Mouse (Mus musculus) CH12.LX (cell line): Measurements from ENCODE around the gene Rai14. TPM values are rescaled to one million over a fixed set of nuclear protein-coding genes. Genes with fewer than 3 reads are reported as not detected.

ENCODE experiments used
- DNase-seq: peaks from one replicate; pipeline ENCODE4 v3.0.0-alpha.2; 2013; ENCODE audit errors: extremely low read depth
- H3K27ac ChIP-seq: 2 replicates; pipeline ENCODE4 v1.5.1; 2012; ENCODE audit warnings: low read depth, mild to moderate bottlenecking, control low read depth, moderate library complexity; ENCODE audit not compliant: insufficient read depth
- H3K27me3 ChIP-seq: replicated peaks from 2 replicates; pipeline ENCODE3; 2012; ENCODE audit warnings: inconsistent platforms
- H3K36me3 ChIP-seq, 2 experiments: replicated peaks in 1 of 2; 2 replicates each; pipeline versions ENCODE3 to v1.6.1; 2012; ENCODE audit warnings: inconsistent platforms in 1 of 2, low read length in 1 of 2, mild to moderate bottlenecking in 1 of 2, mixed read lengths in 1 of 2, moderate library complexity in 1 of 2; ENCODE audit not compliant: control insufficient read depth in 1 of 2, insufficient read depth in 1 of 2
- H3K4me1 ChIP-seq, 2 experiments: 2 replicates each; pipeline ENCODE4 v1.6.1; 2012; ENCODE audit warnings: inconsistent platforms in 1 of 2, moderate library complexity in 1 of 2; ENCODE audit not compliant: insufficient read depth in 2 of 2, control insufficient read depth in 1 of 2
- H3K4me2 ChIP-seq: 2 replicates; pipeline ENCODE4 v1.6.1; 2012; ENCODE audit warnings: low read depth, mild to moderate bottlenecking, control low read depth; ENCODE audit not compliant: poor library complexity, insufficient read depth, severe bottlenecking
- H3K4me3 ChIP-seq, 3 experiments: fragments of 150-350 bp in 1 of 3; sonication (generic) in 1 of 3; replicated peaks in 1 of 3; 2 replicates each; pipeline versions ENCODE3 to v1.5.1; 2011 to 2012; ENCODE audit warnings: low read depth in 2 of 3, low read length in 2 of 3, mild to moderate bottlenecking in 2 of 3, moderate library complexity in 2 of 3, control low read depth in 1 of 3, improper control_type of control experiment in 1 of 3, inconsistent platforms in 1 of 3, mixed read lengths in 1 of 3; ENCODE audit not compliant: poor library complexity in 1 of 3
- H3K79me2 ChIP-seq: replicated peaks from 2 replicates; pipeline ENCODE4 v1.6.1; 2012; ENCODE audit warnings: mild to moderate bottlenecking, moderate library complexity; ENCODE audit not compliant: control insufficient read depth, poor library complexity, insufficient read depth, severe bottlenecking; ENCODE audit errors: extremely low read depth
- H3K9ac ChIP-seq: 2 replicates; pipeline ENCODE4 v1.6.1; 2012; ENCODE audit warnings: low read depth, mild to moderate bottlenecking, control low read depth, moderate library complexity; ENCODE audit not compliant: insufficient read depth
- H3K9me3 ChIP-seq: replicated peaks from 2 replicates; pipeline ENCODE3; 2012; ENCODE audit warnings: low read length, inconsistent platforms, mixed read lengths
- ELF1 ChIP-seq: IDR thresholded peaks from 2 replicates; pipeline ENCODE4 v1.6.1; 2014; ENCODE audit warnings: low read depth, mild to moderate bottlenecking, inconsistent platforms, low read length, improper control_type of control experiment
- ETS1 ChIP-seq: conservative IDR thresholded peaks from 2 replicates; pipeline ENCODE4 v1.6.1; 2012; ENCODE audit warnings: low read depth, mild to moderate bottlenecking, inconsistent platforms, low read length, improper control_type of control experiment, moderate library complexity
- GABPA ChIP-seq: IDR thresholded peaks from 2 replicates; pipeline ENCODE4 v1.6.1; 2012; ENCODE audit warnings: low read depth, low read length, improper control_type of control experiment, inconsistent platforms; ENCODE audit not compliant: insufficient replicate concordance
- JUND ChIP-seq: conservative IDR thresholded peaks from 2 replicates; pipeline ENCODE4 v1.6.1; 2011; ENCODE audit warnings: low read depth, low read length, improper control_type of control experiment
- KAT2A ChIP-seq: IDR thresholded peaks from 2 replicates; pipeline ENCODE4 v1.6.1; 2012; ENCODE audit warnings: low read length, improper control_type of control experiment, inconsistent platforms; ENCODE audit not compliant: insufficient replicate concordance
- MAFK ChIP-seq: IDR thresholded peaks from 2 replicates; pipeline ENCODE4 v1.6.1; 2011; ENCODE audit warnings: low read length, improper control_type of control experiment; ENCODE audit not compliant: insufficient replicate concordance
- MXI1 ChIP-seq: IDR thresholded peaks from 2 replicates; pipeline ENCODE4 v1.6.1; 2011; ENCODE audit warnings: mild to moderate bottlenecking, low read depth, low read length, improper control_type of control experiment
- MYC ChIP-seq: IDR thresholded peaks from 2 replicates; pipeline ENCODE4 v1.6.1; 2011; ENCODE audit warnings: low read depth, mild to moderate bottlenecking, improper control_type of control experiment, low read length
- POLR2A ChIP-seq: IDR thresholded peaks from 2 replicates; pipeline ENCODE4 v1.6.1; 2011; ENCODE audit warnings: low read depth, mild to moderate bottlenecking, improper control_type of control experiment, low read length
- RAD21 ChIP-seq: IDR thresholded peaks from 2 replicates; pipeline ENCODE4 v1.6.1; 2011; ENCODE audit warnings: low read depth, mild to moderate bottlenecking, low read length, improper control_type of control experiment, moderate library complexity
- SIN3A ChIP-seq: IDR thresholded peaks from 2 replicates; pipeline ENCODE4 v1.6.1; 2012; ENCODE audit warnings: low read length, improper control_type of control experiment, inconsistent platforms
- SMC3 ChIP-seq: IDR thresholded peaks from 2 replicates; pipeline ENCODE4 v1.6.1; 2011; ENCODE audit warnings: low read depth, low read length, improper control_type of control experiment
- TBP ChIP-seq: conservative IDR thresholded peaks from 2 replicates; pipeline ENCODE4 v1.6.1; 2011; ENCODE audit warnings: low read depth, low read length, improper control_type of control experiment
- TCF12 ChIP-seq: IDR thresholded peaks from 2 replicates; pipeline ENCODE4 v1.6.1; 2014; ENCODE audit warnings: low read depth, mild to moderate bottlenecking, inconsistent platforms, low read length, improper control_type of control experiment
- UBTF ChIP-seq: IDR thresholded peaks from 2 replicates; pipeline ENCODE4 v1.6.1; 2012; ENCODE audit warnings: low read depth, mild to moderate bottlenecking, inconsistent platforms, low read length, improper control_type of control experiment, moderate library complexity
- ZC3H11A ChIP-seq: IDR thresholded peaks from 2 replicates; pipeline ENCODE4 v1.6.1; 2012; ENCODE audit warnings: low read depth, mild to moderate bottlenecking, inconsistent platforms, low read length, improper control_type of control experiment
- ZKSCAN1 ChIP-seq: IDR thresholded peaks from 2 replicates; pipeline ENCODE4 v1.6.1; 2012; ENCODE audit warnings: low read depth, inconsistent platforms, low read length, improper control_type of control experiment, borderline replicate concordance
- dilution Hi-C: fragments of 300-500 bp; cut with MboI; formaldehyde crosslinking; loops from 2 replicates; pipeline ENCODE4 v1.14.3; 2020; ENCODE audit warnings: low sequenced_read_pairs; ENCODE audit not compliant: extremely low pct_unique_long_range_greater_than_20kb, extremely low pct_ligation_motif_present
- in situ Hi-C: fragments of 300-500 bp; cut with MboI; formaldehyde crosslinking; loops from 3 replicates; pipeline ENCODE4 v1.14.3; 2019; ENCODE audit warnings: low sequenced_read_pairs, low pct_ligation_motif_present, low pct_unique_long_range_greater_than_20kb, mixed read lengths
- polyA plus RNA-seq: library from polyadenylated mRNA; unstranded; fragments of >175 nt; gene quantifications from 2 replicates; pipeline ENCODE4 v1.2.1, GENCODE M21; 2012; ENCODE audit warnings: low read depth; ENCODE audit not compliant: insufficient read length
- total RNA-seq, 2 experiments: library from RNA; depleted of rRNA; stranded (reverse); fragments of 300-350 nt in 1 of 2; fragments of >200 nt in 1 of 2; gene quantifications; 2 replicates each; pipeline ENCODE4 v1.2.3; 2012 to 2014

The Rai14 gene
- total and polyA plus RNA-seq, 3 experiments, result 7.5 to 14.1 (median 9.6) TPM

GRCm38 (mm10) chr15:10640721-10641120 lies 73.7 kb downstream of the Rai14 start:
- H3K9ac ChIP-seq, result no peak overlapping the region
- DNase-seq, result no peak
- peaks cover 0 to 6% of the 10 kb centered on the region in 2 experiments; a peak in 2 of 4 replicates for H3K4me1 ChIP-seq
- in situ Hi-C loops (no loop called here), dilution Hi-C loops (no loop called here)
- TF ChIP-seq POLR2A, result no peak
- TF ChIP-seq JUND, result no peak
- TF ChIP-seq MYC, result no peak
- no peak for TF ChIP-seq TBP
- no peak for TF ChIP-seq SIN3A
- no peak for TF ChIP-seq GABPA
- H3K79me2 ChIP-seq, result no peaks in the 10 kb centered on the region
- no peak overlapping the region for H3K27ac ChIP-seq
- H3K27me3 ChIP-seq, result no peaks in the 10 kb centered on the region
- H3K4me3 ChIP-seq, result no peak overlapping the region
- no peak overlapping the region for H3K4me2 ChIP-seq
- H3K9me3 ChIP-seq, result no peaks in the 10 kb centered on the region
- peaks cover 0 to 7% of the 10 kb centered on the region in 2 experiments for H3K36me3 ChIP-seq

GRCm38 (mm10) chr15:10637251-10637793 lies 77.1 kb downstream of the Rai14 start:
- Histone ChIP-seq H3K79me2 (no peaks in the 10 kb centered on the region), H3K36me3 (peaks cover 0 to 21% of the 10 kb centered on the region in 2 experiments), H3K9me3 (no peaks in the 10 kb centered on the region), H3K27me3 (no peaks in the 10 kb centered on the region), H3K4me3 (no peak overlapping the region), H3K27ac (no peak overlapping the region), H3K9ac (no peak overlapping the region), H3K4me2 (no peak overlapping the region), H3K4me1 (peaks cover 0 to 4% of the 10 kb centered on the region in 2 experiments; a peak in 2 of 4 replicates)
- in situ Hi-C loops, result no loop called here
- dilution Hi-C loops, result no loop called here
- TF ChIP-seq MAFK (no peak), MXI1 (no peak), ZC3H11A (no peak), ETS1 (no peak), SMC3 (no peak), KAT2A (no peak), ZKSCAN1 (no peak), ELF1 (no peak), UBTF (no peak), TCF12 (no peak), RAD21 (no peak)
- DNase-seq, result no peak
